Mouse (Mus musculus) kidney, postnatal 36 days (tissue): ENCODE measurements around the gene Parp3.

Source experiments
- DNase-seq, 2 experiments: peaks; one replicate each; pipeline ENCODE4 v3.0.0; 2021 to 2022; ENCODE audit warnings: mixed read lengths in 2 of 2

The Parp3 gene

GRCm38 (mm10) chr9:106421033-106421864 is 55.5 kb downstream of the Parp3 start:
- DNase-seq: no peak

- DNase-seq: no peak
These were observed 56.1 kb downstream of the Parp3 start for GRCm38 (mm10) chr9:106420608-106421007.
